Mouse (Mus musculus) skeletal muscle tissue, adult 2 months (tissue): ENCODE results near the gene Plekha1.

Experiments
- DNase-seq: peaks from one replicate; pipeline ENCODE4 v3.0.0-alpha.2; 2012; ENCODE audit warnings: low read depth, low spot score

Plekha1 gene

GRCm38 (mm10) chr7:130918260-130918659 lies 52.7 kb downstream of the Plekha1 start:
- no peak for DNase-seq

DNA sequence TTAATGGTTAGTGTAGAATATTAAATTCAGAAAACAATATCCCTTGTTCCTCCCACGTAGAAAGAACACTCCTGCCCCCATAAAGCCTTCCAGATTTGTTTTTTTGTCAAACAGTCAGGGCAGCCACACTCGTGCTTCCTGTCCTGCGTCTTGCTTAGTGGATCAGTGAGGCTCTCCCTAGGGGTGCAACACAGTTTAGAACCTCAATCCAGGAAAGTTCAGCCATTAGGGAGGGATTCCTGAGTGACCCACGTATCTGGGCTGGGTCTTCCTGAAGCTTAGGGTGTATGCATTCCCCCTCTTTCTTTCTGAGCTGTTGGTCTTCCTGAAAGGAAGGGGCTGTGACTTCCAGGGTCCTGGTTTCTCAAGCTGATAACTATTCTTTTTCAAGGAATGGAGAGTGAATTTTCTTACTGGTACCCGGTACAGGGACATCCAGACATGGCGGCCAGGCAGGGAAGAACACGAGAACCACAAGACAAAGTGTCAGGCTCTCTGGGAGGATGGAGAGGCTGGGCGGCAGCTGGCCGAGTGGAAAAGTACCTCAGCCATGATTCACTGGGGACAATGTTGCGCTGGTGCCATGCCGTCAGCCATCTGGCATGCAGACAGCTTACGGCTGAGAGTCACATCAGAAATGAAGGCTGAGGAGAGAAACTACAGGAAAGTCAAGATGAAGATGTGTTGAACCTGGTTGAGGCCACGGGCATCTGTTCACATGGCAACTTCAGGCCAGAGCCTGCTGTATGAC lies 57.6 kb downstream of the Plekha1 start:
- DNase-seq: no peak

GRCm38 (mm10) chr7:130930401-130930800 lies 64.8 kb downstream of the Plekha1 start:
- DNase-seq: no peak

DNA sequence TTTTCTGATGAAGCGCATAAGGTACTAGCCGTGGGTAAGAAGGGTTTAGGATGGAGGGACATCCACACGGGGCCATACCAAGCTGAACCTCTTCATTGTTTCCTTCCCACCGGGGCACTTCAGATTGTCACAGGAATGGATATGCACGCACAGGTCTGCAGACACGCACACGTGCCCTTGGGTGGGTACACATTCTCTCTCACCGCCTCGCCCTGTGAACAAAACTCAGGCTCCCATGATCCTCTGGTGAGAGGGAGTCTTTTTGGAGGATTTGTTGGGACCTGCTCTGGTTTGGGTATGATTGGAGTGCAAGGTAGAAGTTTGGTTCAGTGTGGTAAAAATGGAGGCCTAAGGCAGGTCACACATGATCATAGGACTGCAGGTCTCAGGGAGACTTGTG lies 67.4 kb downstream of the Plekha1 start:
- no peak for DNase-seq

GRCm38 (mm10) chr7:130934654-130935053 lies 69.1 kb downstream of the Plekha1 start:
- no peak for DNase-seq

DNA sequence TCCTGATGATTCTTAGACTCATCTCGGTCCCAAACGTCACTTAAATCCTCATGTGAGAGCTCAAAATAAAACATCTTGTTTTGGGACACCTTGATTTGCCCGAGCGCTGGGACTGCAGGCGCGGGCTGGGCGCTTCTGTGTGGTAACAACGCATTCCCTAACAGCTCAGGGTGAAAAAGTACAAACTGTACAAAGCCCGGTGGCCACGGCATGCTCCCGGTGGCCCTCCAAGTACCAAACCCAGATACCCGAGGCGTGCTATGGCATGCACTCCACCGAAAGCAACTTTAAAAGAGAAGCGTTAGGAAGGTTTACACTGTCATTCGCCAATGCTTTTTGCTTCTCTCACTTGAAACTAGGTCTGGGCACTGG lies 69.9 kb downstream of the Plekha1 start:
- DNase-seq: no peak

DNA sequence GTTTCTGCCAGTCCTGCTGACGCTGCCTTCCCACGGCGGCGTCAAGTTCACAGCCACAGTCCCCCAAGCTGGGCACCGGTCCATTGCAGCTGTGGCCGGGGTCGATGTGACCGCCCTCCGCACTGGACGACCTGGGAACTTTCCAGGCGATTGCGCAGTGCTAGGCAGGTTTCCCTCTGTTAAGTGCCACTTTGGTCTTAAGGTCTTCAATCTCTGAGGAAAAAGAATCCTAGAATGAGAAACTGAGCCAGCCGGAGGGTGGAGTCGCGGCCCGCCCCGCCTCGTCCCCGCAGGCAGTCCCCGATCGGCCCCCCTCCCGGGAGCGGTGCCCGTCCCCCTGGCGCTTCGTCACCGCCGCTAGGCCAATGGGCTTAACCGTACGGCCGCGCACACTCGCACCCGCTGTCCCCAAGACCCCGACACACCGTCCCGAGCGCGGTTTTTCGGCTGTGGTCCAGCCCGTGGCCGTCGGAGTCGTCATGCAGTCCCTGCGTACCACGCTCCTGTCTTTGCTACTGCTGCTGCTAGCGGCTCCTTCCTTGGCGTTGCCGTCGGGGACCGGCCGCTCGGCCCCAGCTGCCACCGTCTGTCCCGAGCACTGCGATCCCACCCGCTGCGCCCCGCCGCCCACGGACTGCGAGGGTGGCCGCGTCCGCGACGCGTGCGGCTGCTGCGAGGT lies 70.4 kb downstream of the Plekha1 start, which contains the start of gene Htra1:
Htra1 (plus strand) TSS at position 319 of the 679 bp plus-strand sequence.
- DNase-seq: peak; percentile 66

GRCm38 (mm10) chr7:130936472-130936951 lies 71.0 kb downstream of the Plekha1 start:
- DNase-seq: no peak

DNA sequence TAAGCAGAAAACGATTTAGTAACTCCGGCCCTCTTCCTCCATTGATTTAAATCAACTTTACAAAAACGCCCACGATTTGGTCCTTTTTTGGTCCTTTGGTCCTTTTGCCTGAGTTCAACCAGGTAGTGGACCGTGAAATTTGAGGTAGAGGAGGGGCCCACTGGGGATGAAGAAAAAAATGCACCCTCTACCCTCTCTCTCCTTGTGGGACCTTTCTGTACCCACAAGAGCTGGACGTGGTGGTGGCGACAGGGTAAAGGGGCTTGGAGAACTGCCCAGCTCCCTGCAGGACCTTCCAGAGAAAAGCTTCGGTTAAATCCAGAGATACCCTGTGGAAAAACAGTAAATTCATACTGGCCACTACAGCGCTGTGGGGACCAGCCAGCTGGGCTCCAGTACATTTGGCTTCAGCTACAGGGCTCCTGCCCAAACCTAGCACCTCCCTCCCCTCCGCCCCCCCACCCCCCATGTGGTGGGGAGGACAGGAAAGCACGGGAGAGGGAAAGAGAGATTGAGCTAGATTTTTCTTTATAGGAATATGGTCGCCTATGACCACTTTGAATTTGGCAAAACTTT lies 71.8 kb downstream of the Plekha1 start:
- no peak for DNase-seq

DNA sequence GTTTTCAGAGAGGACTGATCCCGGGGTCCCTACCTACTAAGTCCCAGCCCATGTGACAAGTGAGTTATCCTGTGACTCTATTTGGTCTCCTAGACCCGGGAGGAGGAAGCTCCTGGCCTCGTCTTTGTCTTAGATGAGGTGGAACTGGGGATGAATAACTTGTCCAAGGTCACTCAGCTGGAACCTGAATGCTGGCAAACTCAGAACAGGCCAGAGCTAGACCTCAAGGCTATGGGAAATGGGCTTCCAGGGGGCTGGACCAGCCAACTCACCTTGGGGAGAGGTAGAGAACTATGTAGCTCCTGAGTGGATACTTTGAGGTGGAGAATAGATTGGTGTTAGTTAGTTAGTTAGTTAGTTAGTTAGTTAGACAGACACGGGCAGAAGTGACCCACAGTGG lies 72.4 kb downstream of the Plekha1 start:
- no peak for DNase-seq

DNA sequence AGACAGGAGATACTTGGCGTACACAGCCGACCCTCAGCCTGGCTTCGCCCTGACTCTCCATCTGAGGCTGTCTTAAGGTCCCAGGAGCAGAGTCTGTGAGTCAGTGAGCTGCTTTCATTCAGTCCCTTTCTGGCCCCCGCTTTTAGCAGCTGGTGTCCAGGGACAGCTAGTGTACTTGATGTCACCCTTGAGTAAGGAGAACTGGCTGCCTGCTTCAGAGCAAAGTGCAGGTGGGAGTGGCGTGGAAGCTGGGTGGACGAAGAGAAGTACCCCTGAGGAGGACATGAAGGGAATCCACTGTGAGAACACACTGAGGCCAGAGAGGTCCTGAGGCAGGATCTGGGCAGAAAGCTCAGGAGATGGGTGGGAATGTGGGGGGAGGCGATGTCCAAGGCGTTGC lies 73.3 kb downstream of the Plekha1 start:
- no peak for DNase-seq

DNA sequence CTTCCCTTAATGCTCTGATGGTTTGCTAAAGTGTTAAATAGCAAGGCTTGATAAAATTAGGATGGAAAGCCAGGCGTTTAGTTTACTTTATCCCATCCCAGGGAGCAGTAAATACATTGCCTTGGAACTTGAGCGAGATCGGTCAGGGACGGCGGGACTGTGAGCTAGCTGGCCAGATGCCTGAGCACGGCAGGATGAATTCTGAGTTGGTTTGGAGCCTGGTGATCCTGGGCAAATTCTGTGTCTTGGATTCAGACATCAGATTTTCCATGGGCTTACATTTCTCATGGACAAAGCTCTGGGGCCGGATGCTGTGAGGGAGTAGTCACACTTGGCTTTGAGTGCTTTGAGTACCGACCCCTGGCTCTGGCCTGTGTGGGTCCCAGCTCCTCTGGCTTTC lies 75.2 kb downstream of the Plekha1 start:
- DNase-seq: no peak

DNA sequence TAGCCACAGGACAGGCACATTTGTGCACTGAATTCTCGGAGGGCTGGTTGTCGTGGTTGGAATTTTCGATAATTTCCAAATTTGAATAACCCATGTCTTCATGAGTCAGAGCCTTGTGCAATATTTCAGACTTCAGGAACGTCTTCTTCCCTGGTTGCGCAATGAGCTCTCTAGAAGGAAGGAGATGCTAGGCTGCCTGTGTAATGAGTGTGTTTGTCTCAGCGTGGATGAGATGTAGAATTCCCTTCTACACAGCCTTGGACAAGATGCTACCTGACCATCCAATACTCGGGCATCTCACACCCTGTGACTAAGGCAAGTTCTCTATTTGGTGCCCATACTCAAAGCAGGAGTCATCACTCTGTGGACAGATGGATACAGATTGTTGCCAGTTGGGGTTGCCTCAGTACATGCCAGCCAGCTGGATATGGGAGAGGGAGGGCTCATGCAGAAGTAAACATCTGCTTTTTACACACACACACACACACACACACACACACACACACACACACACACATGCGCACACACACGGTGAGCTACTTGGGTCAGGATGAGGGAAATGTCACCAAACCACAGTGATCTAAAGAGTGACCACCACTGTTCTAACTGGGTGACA lies 77.8 kb downstream of the Plekha1 start:
- peak; percentile 68 for DNase-seq

GRCm38 (mm10) chr7:130944766-130945475 lies 79.4 kb downstream of the Plekha1 start:
- DNase-seq: no peak

DNA sequence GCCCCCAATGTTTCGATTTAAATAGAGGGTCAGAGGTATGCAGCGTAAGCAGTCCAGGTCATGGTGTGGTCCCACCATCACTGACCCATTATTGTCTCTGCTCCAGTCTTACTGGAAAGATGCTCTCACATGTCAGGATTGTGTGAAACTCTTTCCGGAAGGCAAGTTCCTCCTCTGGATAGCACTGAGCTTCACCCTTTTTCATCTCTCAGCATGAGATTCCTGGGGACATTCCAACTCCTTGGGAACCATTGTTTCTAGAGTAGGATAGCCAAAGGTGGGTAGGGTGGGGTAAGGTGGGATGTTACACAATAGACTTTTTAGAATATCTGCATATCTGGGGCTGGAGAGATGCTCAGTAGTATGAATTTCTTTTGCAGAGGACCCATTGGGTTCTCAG lies 80.2 kb downstream of the Plekha1 start:
- no peak for DNase-seq

DNA sequence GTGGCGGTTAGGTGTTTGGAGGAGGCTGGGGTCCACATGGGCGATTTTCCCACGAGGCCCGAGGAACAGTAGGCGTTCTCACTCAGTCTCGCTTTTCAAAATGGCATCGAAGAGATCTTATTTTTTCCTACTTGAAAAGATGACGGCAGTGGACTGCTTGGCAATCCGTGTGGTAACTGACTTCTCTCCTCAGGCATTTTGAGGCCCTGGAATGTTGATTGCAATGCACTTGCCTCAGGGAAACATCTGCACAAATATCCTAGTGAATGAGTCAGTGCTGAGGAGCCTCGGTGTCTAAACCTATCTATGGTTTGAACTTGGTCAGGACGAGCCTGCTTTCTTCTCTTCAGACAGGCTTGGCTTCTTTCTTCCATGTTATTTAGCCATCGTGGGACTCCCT lies 80.7 kb downstream of the Plekha1 start:
- no peak for DNase-seq

- DNase-seq: no peak
Measured at GRCm38 (mm10) chr7:130948563-130949208, 83.1 kb downstream of the Plekha1 start.

GRCm38 (mm10) chr7:130949331-130949751 lies 83.8 kb downstream of the Plekha1 start:
- DNase-seq: no peak

DNA sequence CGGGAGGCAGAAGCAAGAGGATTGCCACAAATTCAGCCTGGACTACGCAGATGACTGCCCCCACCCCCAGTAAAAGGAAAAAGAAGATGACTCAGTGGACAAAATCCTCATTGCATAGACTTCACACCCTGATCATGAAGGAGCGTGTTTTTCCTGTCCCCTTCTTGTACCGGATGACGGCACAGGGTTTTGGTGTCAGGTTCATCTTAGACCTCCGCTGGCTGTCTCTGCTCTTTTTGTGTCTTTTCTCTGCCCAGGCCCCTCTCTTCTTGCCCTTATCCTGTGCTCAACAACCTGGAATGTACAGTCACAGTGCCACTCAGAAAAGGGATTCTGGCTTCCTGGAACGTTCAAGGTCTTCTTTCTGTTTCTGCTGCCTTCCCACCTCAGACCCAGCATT lies 84.9 kb downstream of the Plekha1 start:
- no peak for DNase-seq

DNA sequence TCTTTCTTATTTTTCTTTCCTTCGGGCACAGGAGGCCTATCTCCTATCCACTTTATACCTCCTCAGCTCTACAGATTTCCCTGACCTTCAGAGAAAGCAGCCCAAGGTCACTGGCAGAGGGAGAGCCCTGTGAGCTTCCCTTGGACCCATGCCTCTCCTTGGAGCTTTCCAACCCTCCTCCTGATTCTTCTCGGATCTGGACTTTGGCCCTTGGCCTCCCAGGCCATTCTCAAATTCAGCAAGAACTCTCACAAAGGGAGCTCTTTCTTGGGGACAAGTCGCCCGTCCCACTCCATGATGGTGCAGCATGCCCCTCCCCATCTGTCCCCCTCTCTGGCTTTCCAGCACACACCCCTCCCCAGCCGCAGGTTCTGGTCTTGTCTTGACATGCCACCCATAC lies 85.4 kb downstream of the Plekha1 start:
- DNase-seq: no peak

DNA sequence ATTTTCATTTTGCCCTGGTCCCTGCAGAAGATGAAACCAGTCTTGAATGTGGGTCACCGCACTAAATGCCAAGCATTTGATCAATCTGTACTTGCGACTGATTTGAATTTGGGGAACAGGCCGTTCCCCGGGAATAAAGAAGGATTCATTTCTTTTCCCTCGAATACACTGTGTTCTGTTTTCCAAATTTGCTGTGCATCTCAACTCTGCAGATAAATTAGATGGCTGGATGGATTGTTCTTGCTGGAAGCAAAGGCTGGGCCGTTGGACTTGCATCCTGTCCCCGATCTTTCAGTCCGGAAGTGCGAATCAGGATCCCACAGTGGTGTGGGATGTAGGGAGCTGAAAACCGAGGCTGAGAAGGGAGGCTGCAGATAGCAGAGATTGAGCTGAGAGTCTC lies 87.8 kb downstream of the Plekha1 start:
- no peak for DNase-seq
